Mouse (Mus musculus): Measurements from ENCODE around the gene Map2k2. TPM values are rescaled to one million over a fixed set of nuclear protein-coding genes. Genes with fewer than 3 reads are reported as not detected.
"Not testable (repeated sequence)": the region's sequence is repeated elsewhere in the genome, so short reads cannot be mapped to it uniquely, and the experiment has no call there.

Map2k2 gene
- polyA plus RNA-seq, 1 experiment from 2014 or later, result 100 TPM

- peaks cover 28% of the 10 kb centered on the region for H3K4me1 ChIP-seq (ENCODE audit: control insufficient read depth, low read depth, low read length)
- H3K4me3 ChIP-seq (ENCODE audit: low read depth, low read length); H3K9ac ChIP-seq (ENCODE audit: low read depth, low read length); H3K9me3 ChIP-seq (replicated peaks; ENCODE audit: control insufficient read depth, low read length); ATAC-seq (ENCODE audit: low read depth); H3K4me2 ChIP-seq (ENCODE audit: low read depth, low read length); H3K27me3 ChIP-seq (ENCODE audit: control insufficient read depth, insufficient read depth, low read depth, low read length); H3K27ac ChIP-seq (ENCODE audit: low read length): not testable (repeated sequence)
- 78% methylated on average over 12 of the region's 12 CpGs for WGBS (ENCODE audit: insufficient replicate concordance)
- H3K36me3 ChIP-seq (ENCODE audit: control insufficient read depth, insufficient read depth), result peaks cover 51% of the 10 kb centered on the region
These were observed 76.1 kb downstream of the Map2k2 start for GRCm38 (mm10) chr10:81181860-81182259.

- H3K4me3 ChIP-seq (ENCODE audit: low read depth, low read length), result peak within 1 kb of the TSS; percentile 79
- no peaks in the 10 kb centered on the region for H3K9me3 ChIP-seq (replicated peaks; ENCODE audit: control insufficient read depth, low read length)
- peaks cover 26% of the 10 kb centered on the region for H3K4me1 ChIP-seq (ENCODE audit: control insufficient read depth, low read depth, low read length)
- peak within 1 kb of the TSS; percentile 85 for H3K4me2 ChIP-seq (ENCODE audit: low read depth, low read length)
- peaks cover 49% of the 10 kb centered on the region for H3K36me3 ChIP-seq (ENCODE audit: control insufficient read depth, insufficient read depth)
- WGBS (ENCODE audit: insufficient replicate concordance), result 5% methylated on average over 53 of the region's 53 CpGs
- ATAC-seq (ENCODE audit: low read depth), result peak; percentile 95
- H3K9ac ChIP-seq (ENCODE audit: low read depth, low read length), result peak within 1 kb of the TSS; percentile 79
- H3K27me3 ChIP-seq (ENCODE audit: control insufficient read depth, insufficient read depth, low read depth, low read length), result no peaks in the 10 kb centered on the region
- H3K27ac ChIP-seq (ENCODE audit: low read length), result peak within 1 kb of the TSS; percentile 88
These were observed 76.9 kb downstream of the Map2k2 start, which contains the start of gene Dapk3 for GRCm38 (mm10) chr10:81182336-81183333. Gene Dapk3 (plus strand): TSS chr10:81183005.

Small RNAs within 50 kb of the gene (microRNA-seq; reads per million reads assigned to microRNA genes)
- gene Mir5615-1, result not detected
- gene Mir5615-2, result not detected

Other genes with a start within 250 kb of the Map2k2 start
- gene Tmprss9, start 234.1 kb upstream of the Map2k2 start, polyA plus RNA-seq (2015; fragmentation: Nextera tagmentation; extraction: Ambion mirVana), result 0.04 TPM in 1 of 2 replicates, not detected in the other
- 151 and 160 TPM in 2 replicates for gene Timm13, start 204.9 kb upstream of the Map2k2 start, polyA plus RNA-seq (2015; fragmentation: Nextera tagmentation; extraction: Ambion mirVana)
- 10.3 TPM in 2 replicates for gene Lmnb2, start 187.7 kb upstream of the Map2k2 start, polyA plus RNA-seq (2015; fragmentation: Nextera tagmentation; extraction: Ambion mirVana)
- gene Gadd45b, start 175.8 kb upstream of the Map2k2 start, polyA plus RNA-seq (2015; fragmentation: Nextera tagmentation; extraction: Ambion mirVana), result 4.0 and 5.0 TPM in 2 replicates
- 0.36 and 0.44 TPM in 2 replicates for gene Gng7, start 91.0 kb upstream of the Map2k2 start, polyA plus RNA-seq (2015; fragmentation: Nextera tagmentation; extraction: Ambion mirVana)
- not detected in 2 replicates for gene Diras1, start 80.3 kb upstream of the Map2k2 start, polyA plus RNA-seq (2015; fragmentation: Nextera tagmentation; extraction: Ambion mirVana)
- 5.5 TPM in 2 replicates for gene Slc39a3, start 68.5 kb upstream of the Map2k2 start, polyA plus RNA-seq (2015; fragmentation: Nextera tagmentation; extraction: Ambion mirVana)
- gene Sgta, start 45.7 kb upstream of the Map2k2 start, polyA plus RNA-seq (2015; fragmentation: Nextera tagmentation; extraction: Ambion mirVana), result 55.3 and 57.3 TPM in 2 replicates
- gene Thop1, start 35.9 kb upstream of the Map2k2 start, polyA plus RNA-seq (2015; fragmentation: Nextera tagmentation; extraction: Ambion mirVana), result 15.5 and 16.6 TPM in 2 replicates
- 39.9 and 45.9 TPM in 2 replicates for gene Creb3l3, start 7.0 kb upstream of the Map2k2 start, polyA plus RNA-seq (2015; fragmentation: Nextera tagmentation; extraction: Ambion mirVana)
- gene Zbtb7a, start 29.3 kb downstream of the Map2k2 start, polyA plus RNA-seq (2015; fragmentation: Nextera tagmentation; extraction: Ambion mirVana), result 30.0 and 35.0 TPM in 2 replicates
- gene Pias4, start 62.0 kb downstream of the Map2k2 start, polyA plus RNA-seq (2015; fragmentation: Nextera tagmentation; extraction: Ambion mirVana), result 21.8 and 22.1 TPM in 2 replicates
- 266 and 282 TPM in 2 replicates for gene Eef2, start 70.7 kb downstream of the Map2k2 start, polyA plus RNA-seq (2015; fragmentation: Nextera tagmentation; extraction: Ambion mirVana)
- 11.0 and 12.2 TPM in 2 replicates for gene Dapk3, start 77.1 kb downstream of the Map2k2 start, polyA plus RNA-seq (2015; fragmentation: Nextera tagmentation; extraction: Ambion mirVana)
- not detected in 2 replicates for gene 4930442H23Rik, start 77.9 kb downstream of the Map2k2 start, polyA plus RNA-seq (2015; fragmentation: Nextera tagmentation; extraction: Ambion mirVana)
- 0.05 TPM in 1 of 2 replicates, not detected in the other for gene Nmrk2, start 96.1 kb downstream of the Map2k2 start, polyA plus RNA-seq (2015; fragmentation: Nextera tagmentation; extraction: Ambion mirVana)
- 0.02 and 0.04 TPM in 2 replicates for gene Atcay, start 124.9 kb downstream of the Map2k2 start, polyA plus RNA-seq (2015; fragmentation: Nextera tagmentation; extraction: Ambion mirVana)
- gene Zfr2, start 127.2 kb downstream of the Map2k2 start, polyA plus RNA-seq (2015; fragmentation: Nextera tagmentation; extraction: Ambion mirVana), result 0.59 and 1.1 TPM in 2 replicates
- 1.6 and 1.8 TPM in 2 replicates for gene Matk, start 147.0 kb downstream of the Map2k2 start, polyA plus RNA-seq (2015; fragmentation: Nextera tagmentation; extraction: Ambion mirVana)
- gene Mrpl54, start 161.0 kb downstream of the Map2k2 start, polyA plus RNA-seq (2015; fragmentation: Nextera tagmentation; extraction: Ambion mirVana), result 80.0 and 88.1 TPM in 2 replicates
- 24.2 and 26.3 TPM in 2 replicates for gene Apba3, start 161.0 kb downstream of the Map2k2 start, polyA plus RNA-seq (2015; fragmentation: Nextera tagmentation; extraction: Ambion mirVana)
- gene Tjp3, start 185.7 kb downstream of the Map2k2 start, polyA plus RNA-seq (2015; fragmentation: Nextera tagmentation; extraction: Ambion mirVana), result 0.82 and 1.4 TPM in 2 replicates
- 13.9 and 14.7 TPM in 2 replicates for gene Pip5k1c, start 187.0 kb downstream of the Map2k2 start, polyA plus RNA-seq (2015; fragmentation: Nextera tagmentation; extraction: Ambion mirVana)
- gene Cactin, start 215.2 kb downstream of the Map2k2 start, polyA plus RNA-seq (2015; fragmentation: Nextera tagmentation; extraction: Ambion mirVana), result 18.4 and 18.7 TPM in 2 replicates
- gene Tbxa2r, start 222.8 kb downstream of the Map2k2 start, polyA plus RNA-seq (2015; fragmentation: Nextera tagmentation; extraction: Ambion mirVana), result 4.3 and 4.5 TPM in 2 replicates
- not detected in 2 replicates for gene Gipc3, start 237.4 kb downstream of the Map2k2 start, polyA plus RNA-seq (2015; fragmentation: Nextera tagmentation; extraction: Ambion mirVana)
- gene Hmg20b, start 244.6 kb downstream of the Map2k2 start, polyA plus RNA-seq (2015; fragmentation: Nextera tagmentation; extraction: Ambion mirVana), result 19.8 and 22.5 TPM in 2 replicates